Mouse (Mus musculus): ENCODE data around the gene Prickle2. TPM values are rescaled to one million over a fixed set of nuclear protein-coding genes. Genes with fewer than 3 reads are reported as not detected.

Prickle2 gene
- polyA plus RNA-seq, 1 experiment from 2014 or later: 1.7 TPM

GRCm38 (mm10) chr6:92425476-92425875 lies 280.5 kb downstream of the Prickle2 start:
- no peaks in the 10 kb centered on the region for H3K9me3 ChIP-seq (ENCODE audit: control insufficient read depth, low read length)
- ATAC-seq (replicated peaks; ENCODE audit: low FRiP score) (no peak), DNase-seq (ENCODE audit: low spot score) (no peak)
- H3K9ac ChIP-seq (ENCODE audit: low read depth, low read length): no peak overlapping the region
- H3K4me1 ChIP-seq (replicated peaks; ENCODE audit: control insufficient read depth, insufficient read depth, low read length): no peaks in the 10 kb centered on the region
- no peak overlapping the region for H3K27ac ChIP-seq (ENCODE audit: low read depth, low read length)
- no peak overlapping the region for H3K4me3 ChIP-seq (ENCODE audit: low read depth, low read length)
- H3K27me3 ChIP-seq (replicated peaks; ENCODE audit: control insufficient read depth, insufficient read depth, low read length): no peaks in the 10 kb centered on the region
- 83% methylated on average over 7 of the region's 7 CpGs for WGBS
- no peak overlapping the region for H3K4me2 ChIP-seq
- no peaks in the 10 kb centered on the region for H3K36me3 ChIP-seq (ENCODE audit: control insufficient read depth, insufficient read depth, low read length)

- DNase-seq (ENCODE audit: low spot score): no peak
- Histone ChIP-seq H3K9me3 (ENCODE audit: control insufficient read depth, low read length) (no peaks in the 10 kb centered on the region), H3K4me1 (replicated peaks; ENCODE audit: control insufficient read depth, insufficient read depth, low read length) (no peaks in the 10 kb centered on the region), H3K27ac (ENCODE audit: low read depth, low read length) (no peak overlapping the region), H3K36me3 (ENCODE audit: control insufficient read depth, insufficient read depth, low read length) (no peaks in the 10 kb centered on the region), H3K27me3 (replicated peaks; ENCODE audit: control insufficient read depth, insufficient read depth, low read length) (no peaks in the 10 kb centered on the region), H3K4me2 (no peak overlapping the region), H3K9ac (ENCODE audit: low read depth, low read length) (no peak overlapping the region), H3K4me3 (ENCODE audit: low read depth, low read length) (no peak overlapping the region)
- 42% methylated on average over 3 of the region's 3 CpGs for WGBS
- no peak for ATAC-seq (replicated peaks; ENCODE audit: low FRiP score)
Observed at GRCm38 (mm10) chr6:92424991-92425390, 281.0 kb downstream of the Prickle2 start.

DNA sequence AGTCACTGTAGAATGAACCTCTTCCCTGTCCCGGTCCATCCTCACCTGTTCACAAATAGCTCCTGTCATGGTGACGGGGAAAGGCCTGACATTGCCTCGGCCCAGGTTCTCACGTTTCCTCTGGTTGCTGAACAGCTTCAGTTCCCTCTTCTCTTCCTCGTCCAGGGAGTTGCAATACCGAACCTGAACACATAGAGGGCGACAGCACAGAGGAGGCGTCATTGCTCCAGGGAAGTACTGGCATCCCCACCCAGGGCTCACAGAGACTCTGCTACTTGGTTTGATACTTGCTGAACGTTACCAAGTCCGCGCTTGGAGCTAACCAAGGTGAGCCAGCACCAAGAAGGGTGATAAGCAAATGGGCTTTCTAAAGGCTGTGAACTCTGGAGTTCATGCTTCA lies 283.7 kb downstream of the Prickle2 start:
- WGBS: 35% methylated on average over 11 of the region's 11 CpGs
- Histone ChIP-seq H3K4me2 (no peak overlapping the region), H3K27ac (ENCODE audit: low read depth, low read length) (no peak overlapping the region), H3K9ac (ENCODE audit: low read depth, low read length) (no peak overlapping the region), H3K36me3 (ENCODE audit: control insufficient read depth, insufficient read depth, low read length) (no peaks in the 10 kb centered on the region), H3K9me3 (ENCODE audit: control insufficient read depth, low read length) (no peaks in the 10 kb centered on the region), H3K4me1 (replicated peaks; ENCODE audit: control insufficient read depth, insufficient read depth, low read length) (no peaks in the 10 kb centered on the region), H3K4me3 (ENCODE audit: low read depth, low read length) (no peak overlapping the region), H3K27me3 (replicated peaks; ENCODE audit: control insufficient read depth, insufficient read depth, low read length) (no peaks in the 10 kb centered on the region)
- ATAC-seq (replicated peaks; ENCODE audit: low FRiP score) (no peak), DNase-seq (ENCODE audit: low spot score) (no peak)

GRCm38 (mm10) chr6:92420106-92420505 lies 285.8 kb downstream of the Prickle2 start:
- no peak overlapping the region for H3K9ac ChIP-seq (ENCODE audit: low read depth, low read length)
- 88% methylated on average over 12 of the region's 12 CpGs for WGBS
- no peaks in the 10 kb centered on the region for H3K27me3 ChIP-seq (replicated peaks; ENCODE audit: control insufficient read depth, insufficient read depth, low read length)
- H3K36me3 ChIP-seq (ENCODE audit: control insufficient read depth, insufficient read depth, low read length): no peaks in the 10 kb centered on the region
- H3K4me3 ChIP-seq (ENCODE audit: low read depth, low read length): no peak overlapping the region
- no peaks in the 10 kb centered on the region for H3K4me1 ChIP-seq (replicated peaks; ENCODE audit: control insufficient read depth, insufficient read depth, low read length)
- H3K9me3 ChIP-seq (ENCODE audit: control insufficient read depth, low read length): no peaks in the 10 kb centered on the region
- ATAC-seq (replicated peaks; ENCODE audit: low FRiP score) (no peak), DNase-seq (ENCODE audit: low spot score) (no peak)
- no peak overlapping the region for H3K4me2 ChIP-seq
- H3K27ac ChIP-seq (ENCODE audit: low read depth, low read length): no peak overlapping the region

DNA sequence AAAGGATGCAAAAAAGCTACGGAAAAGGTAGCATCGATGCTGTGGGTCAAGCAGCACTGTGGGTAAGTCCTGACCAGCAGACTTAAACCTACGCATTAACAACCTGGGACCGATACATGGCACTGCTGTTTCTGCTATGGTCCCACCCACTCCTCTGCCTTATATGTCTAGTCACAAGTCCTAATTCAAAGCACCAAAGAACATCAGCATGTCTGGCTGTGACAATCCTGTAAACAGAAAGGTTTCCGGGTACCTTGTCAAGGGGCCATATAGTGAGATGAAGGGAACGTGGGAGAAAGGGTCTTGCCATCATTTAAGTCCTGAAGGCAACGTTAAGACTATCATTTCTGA lies 290.6 kb downstream of the Prickle2 start:
- no peak for ATAC-seq (replicated peaks; ENCODE audit: low FRiP score)
- no peaks in the 10 kb centered on the region for H3K36me3 ChIP-seq (ENCODE audit: control insufficient read depth, insufficient read depth, low read length)
- no peak for DNase-seq (ENCODE audit: low spot score)
- no peaks in the 10 kb centered on the region; the same call in 1 of the 2 replicates for H3K4me1 ChIP-seq (replicated peaks; ENCODE audit: control insufficient read depth, insufficient read depth, low read length)
- H3K9ac ChIP-seq (ENCODE audit: low read depth, low read length): no peak overlapping the region
- WGBS: 79% methylated on average over 7 of the region's 7 CpGs
- no peaks in the 10 kb centered on the region for H3K27me3 ChIP-seq (replicated peaks; ENCODE audit: control insufficient read depth, insufficient read depth, low read length)
- no peak overlapping the region for H3K4me2 ChIP-seq
- H3K27ac ChIP-seq (ENCODE audit: low read depth, low read length): no peak overlapping the region
- no peak overlapping the region for H3K4me3 ChIP-seq (ENCODE audit: low read depth, low read length)
- no peaks in the 10 kb centered on the region for H3K9me3 ChIP-seq (ENCODE audit: control insufficient read depth, low read length)

DNA sequence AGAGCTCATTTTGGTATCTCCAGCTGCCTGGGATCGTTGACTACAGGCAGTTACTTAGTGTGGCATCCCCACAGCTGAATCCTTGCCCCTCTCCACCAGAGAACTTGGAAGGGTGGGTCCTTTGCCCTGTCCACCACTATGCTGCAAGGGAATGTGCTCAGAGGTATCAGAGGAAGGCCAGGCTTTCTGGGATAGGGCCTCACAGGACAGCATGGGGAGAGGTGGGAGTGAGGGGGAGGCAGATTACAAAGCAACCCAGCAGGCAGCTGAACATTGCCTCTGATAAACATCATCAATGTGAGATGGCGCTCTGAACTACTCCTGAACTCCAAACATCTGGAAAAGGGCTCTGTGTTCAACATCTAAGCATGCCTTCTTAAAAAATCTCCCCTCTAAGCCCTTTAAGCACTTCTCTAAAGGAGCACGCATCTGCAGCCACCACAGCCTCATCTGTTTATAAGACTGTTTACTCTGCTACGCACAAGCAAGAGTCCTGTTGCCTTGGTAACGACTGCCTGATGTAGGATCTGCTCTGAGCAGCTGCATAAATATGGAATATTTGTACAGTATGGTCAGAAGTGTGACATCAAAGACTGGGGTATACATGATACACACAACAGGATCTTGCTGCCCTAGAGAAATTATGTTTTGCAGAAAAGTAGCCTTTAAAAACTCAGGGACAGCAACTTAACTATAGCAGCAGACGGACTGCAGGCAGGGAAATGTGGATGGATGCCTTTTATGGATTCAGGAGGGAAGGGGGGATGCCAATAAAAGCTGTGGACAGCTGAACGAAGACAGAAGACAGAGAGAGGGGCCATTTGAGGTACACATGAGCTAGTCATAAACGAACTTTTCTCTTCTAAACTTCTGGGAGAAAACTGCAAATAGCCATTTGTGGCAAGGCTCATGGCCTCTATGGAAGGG lies 291.2 kb downstream of the Prickle2 start:
- Histone ChIP-seq H3K4me1 (replicated peaks; ENCODE audit: control insufficient read depth, insufficient read depth, low read length) (no peaks in the 10 kb centered on the region; the same call in 1 of the 2 replicates), H3K27me3 (replicated peaks; ENCODE audit: control insufficient read depth, insufficient read depth, low read length) (no peaks in the 10 kb centered on the region), H3K27ac (ENCODE audit: low read depth, low read length) (no peak overlapping the region), H3K36me3 (ENCODE audit: control insufficient read depth, insufficient read depth, low read length) (no peaks in the 10 kb centered on the region), H3K4me3 (ENCODE audit: low read depth, low read length) (no peak overlapping the region), H3K9ac (ENCODE audit: low read depth, low read length) (no peak overlapping the region), H3K9me3 (ENCODE audit: control insufficient read depth, low read length) (no peaks in the 10 kb centered on the region), H3K4me2 (no peak overlapping the region)
- DNase-seq (ENCODE audit: low spot score) (no peak), ATAC-seq (replicated peaks; ENCODE audit: low FRiP score) (no peak)
- 57% methylated on average over 8 of the region's 8 CpGs for WGBS

GRCm38 (mm10) chr6:92413982-92414381 lies 292.0 kb downstream of the Prickle2 start:
- Histone ChIP-seq H3K27ac (ENCODE audit: low read depth, low read length) (no peak overlapping the region), H3K36me3 (ENCODE audit: control insufficient read depth, insufficient read depth, low read length) (no peaks in the 10 kb centered on the region)
- ATAC-seq (replicated peaks; ENCODE audit: low FRiP score): no peak

DNA sequence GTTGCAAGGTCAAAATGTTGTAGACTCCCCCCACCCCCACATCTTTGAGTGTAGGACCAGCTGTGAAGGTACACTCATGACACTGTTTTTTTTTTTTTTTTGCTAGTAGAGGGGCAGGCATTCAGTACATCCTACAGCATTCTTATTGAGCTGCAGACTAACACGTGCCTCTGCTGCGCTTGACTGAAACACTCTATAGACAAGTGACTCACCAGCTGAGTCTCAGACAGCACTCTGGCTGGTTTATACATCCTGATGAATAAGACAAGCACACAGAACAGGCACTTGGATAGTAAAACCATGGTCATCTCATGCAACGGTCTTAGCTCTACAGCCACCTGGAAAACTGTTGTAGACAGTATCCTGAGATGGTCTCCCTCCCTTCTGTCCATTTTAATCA lies 296.2 kb downstream of the Prickle2 start:
- WGBS: 75% methylated on average over 3 of the region's 3 CpGs
- H3K9ac ChIP-seq (ENCODE audit: low read depth, low read length): no peak overlapping the region
- H3K36me3 ChIP-seq (ENCODE audit: control insufficient read depth, insufficient read depth, low read length): no peaks in the 10 kb centered on the region
- no peak overlapping the region for H3K27ac ChIP-seq (ENCODE audit: low read depth, low read length)
- no peaks in the 10 kb centered on the region; the same call in 1 of the 2 replicates for H3K4me1 ChIP-seq (replicated peaks; ENCODE audit: control insufficient read depth, insufficient read depth, low read length)
- no peak overlapping the region for H3K4me3 ChIP-seq (ENCODE audit: low read depth, low read length)
- H3K4me2 ChIP-seq: no peak overlapping the region
- no peaks in the 10 kb centered on the region for H3K9me3 ChIP-seq (ENCODE audit: control insufficient read depth, low read length)
- DNase-seq (ENCODE audit: low spot score) (no peak), ATAC-seq (replicated peaks; ENCODE audit: low FRiP score) (no peak)
- no peaks in the 10 kb centered on the region for H3K27me3 ChIP-seq (replicated peaks; ENCODE audit: control insufficient read depth, insufficient read depth, low read length)

More at GRCm38 (mm10) chr6:92413982-92414381, 292.0 kb downstream of the Prickle2 start:
- WGBS: 63% methylated on average over 1 of the region's 1 CpGs
- H3K9me3 ChIP-seq (ENCODE audit: control insufficient read depth, low read length): no peaks in the 10 kb centered on the region
- H3K27me3 ChIP-seq (replicated peaks; ENCODE audit: control insufficient read depth, insufficient read depth, low read length): no peaks in the 10 kb centered on the region
- H3K4me2 ChIP-seq: no peak overlapping the region
- no peak for DNase-seq (ENCODE audit: low spot score)
- no peak overlapping the region for H3K9ac ChIP-seq (ENCODE audit: low read depth, low read length)
- H3K4me1 ChIP-seq (replicated peaks; ENCODE audit: control insufficient read depth, insufficient read depth, low read length): no peaks in the 10 kb centered on the region; the same call in 1 of the 2 replicates
- H3K4me3 ChIP-seq (ENCODE audit: low read depth, low read length): no peak overlapping the region

GRCm38 (mm10) chr6:92407259-92407658 lies 298.7 kb downstream of the Prickle2 start:
- 55% methylated on average over 5 of the region's 5 CpGs for WGBS
- H3K27ac ChIP-seq (ENCODE audit: low read depth, low read length): no peak overlapping the region
- H3K4me3 ChIP-seq (ENCODE audit: low read depth, low read length): no peak overlapping the region
- H3K9ac ChIP-seq (ENCODE audit: low read depth, low read length): no peak overlapping the region
- H3K27me3 ChIP-seq (replicated peaks; ENCODE audit: control insufficient read depth, insufficient read depth, low read length): no peaks in the 10 kb centered on the region
- DNase-seq (ENCODE audit: low spot score): no peak
- no peak for ATAC-seq (replicated peaks; ENCODE audit: low FRiP score)
- no peaks in the 10 kb centered on the region for H3K9me3 ChIP-seq (ENCODE audit: control insufficient read depth, low read length)
- H3K36me3 ChIP-seq (ENCODE audit: control insufficient read depth, insufficient read depth, low read length): no peaks in the 10 kb centered on the region
- H3K4me1 ChIP-seq (replicated peaks; ENCODE audit: control insufficient read depth, insufficient read depth, low read length): no peaks in the 10 kb centered on the region
- no peak overlapping the region for H3K4me2 ChIP-seq

Measured in liver, embryonic 11.5 days (tissue).